Mouse (Mus musculus): ENCODE results near the gene Syde2. TPM values are rescaled to one million over a fixed set of nuclear protein-coding genes. Genes with fewer than 3 reads are reported as not detected.

Gene Syde2
- polyA plus RNA-seq, 1 experiment: 3.5 TPM

- 11% methylated on average over 11 of the region's 11 CpGs for WGBS
- no peaks in the 10 kb centered on the region for H3K36me3 ChIP-seq (ENCODE audit: control insufficient read depth, insufficient read depth, low read length)
- H3K4me1 ChIP-seq (replicated peaks; ENCODE audit: control insufficient read depth, insufficient read depth, low read length): peaks cover 26% of the 10 kb centered on the region
Observed at GRCm38 (mm10) chr3:146044977-146045376, 57.3 kb downstream of the Syde2 start.

GRCm38 (mm10) chr3:146046076-146046475 lies 58.4 kb downstream of the Syde2 start:
- Histone ChIP-seq H3K4me1 (replicated peaks; ENCODE audit: control insufficient read depth, insufficient read depth, low read length) (peaks cover 26% of the 10 kb centered on the region), H3K27ac (ENCODE audit: control insufficient read depth, insufficient read depth, low read length) (no peak overlapping the region), H3K27me3 (ENCODE audit: control insufficient read depth, insufficient read depth, low read length) (no peaks in the 10 kb centered on the region), H3K4me3 (ENCODE audit: control insufficient read depth, insufficient read depth, low read length) (no peak overlapping the region), H3K36me3 (ENCODE audit: control insufficient read depth, insufficient read depth, low read length) (no peaks in the 10 kb centered on the region)
- 90% methylated on average over 11 of the region's 11 CpGs for WGBS
- TF ChIP-seq POLR2A (IDR thresholded peaks at IDR 0.05; ENCODE audit: control insufficient read depth, extremely low read depth, insufficient read depth, low read length, poor library complexity) (no peak), CTCF (IDR thresholded peaks at IDR 0.05; ENCODE audit: borderline replicate concordance, control insufficient read depth, extremely low read depth, insufficient read depth, low read length, poor library complexity) (no peak)
- no peak for DNase-seq

More at GRCm38 (mm10) chr3:146044977-146045376, 57.3 kb downstream of the Syde2 start:
- no peaks in the 10 kb centered on the region for H3K27me3 ChIP-seq (ENCODE audit: control insufficient read depth, insufficient read depth, low read length)
- no peak for DNase-seq
- no peak overlapping the region for H3K4me3 ChIP-seq (ENCODE audit: control insufficient read depth, insufficient read depth, low read length)
- TF ChIP-seq POLR2A (IDR thresholded peaks at IDR 0.05; ENCODE audit: control insufficient read depth, extremely low read depth, insufficient read depth, low read length, poor library complexity): no peak
- no peak for TF ChIP-seq CTCF (IDR thresholded peaks at IDR 0.05; ENCODE audit: borderline replicate concordance, control insufficient read depth, extremely low read depth, insufficient read depth, low read length, poor library complexity)
- no peak overlapping the region for H3K27ac ChIP-seq (ENCODE audit: control insufficient read depth, insufficient read depth, low read length)

- H3K27me3 ChIP-seq (ENCODE audit: control insufficient read depth, insufficient read depth, low read length): no peaks in the 10 kb centered on the region
- H3K36me3 ChIP-seq (ENCODE audit: control insufficient read depth, insufficient read depth, low read length): no peaks in the 10 kb centered on the region
- no peak for DNase-seq
- H3K4me3 ChIP-seq (ENCODE audit: control insufficient read depth, insufficient read depth, low read length): no peak overlapping the region
- no peak overlapping the region for H3K27ac ChIP-seq (ENCODE audit: control insufficient read depth, insufficient read depth, low read length)
- WGBS: 23% methylated on average over 15 of the region's 15 CpGs
- peaks cover 30% of the 10 kb centered on the region for H3K4me1 ChIP-seq (replicated peaks; ENCODE audit: control insufficient read depth, insufficient read depth, low read length)
- TF ChIP-seq POLR2A (IDR thresholded peaks at IDR 0.05; ENCODE audit: control insufficient read depth, extremely low read depth, insufficient read depth, low read length, poor library complexity): no peak
- no peak for TF ChIP-seq CTCF (IDR thresholded peaks at IDR 0.05; ENCODE audit: borderline replicate concordance, control insufficient read depth, extremely low read depth, insufficient read depth, low read length, poor library complexity)
Observed at GRCm38 (mm10) chr3:146047704-146048207, 60.1 kb downstream of the Syde2 start.

- no peak overlapping the region for H3K27ac ChIP-seq (ENCODE audit: control insufficient read depth, insufficient read depth, low read length)
Observed at GRCm38 (mm10) chr3:146049951-146050350, 62.3 kb downstream of the Syde2 start.

GRCm38 (mm10) chr3:146051277-146052007 lies 63.8 kb downstream of the Syde2 start:
- Histone ChIP-seq H3K4me3 (ENCODE audit: control insufficient read depth, insufficient read depth, low read length) (no peak overlapping the region), H3K27me3 (ENCODE audit: control insufficient read depth, insufficient read depth, low read length) (no peaks in the 10 kb centered on the region), H3K36me3 (ENCODE audit: control insufficient read depth, insufficient read depth, low read length) (no peaks in the 10 kb centered on the region), H3K27ac (ENCODE audit: control insufficient read depth, insufficient read depth, low read length) (no peak overlapping the region), H3K4me1 (replicated peaks; ENCODE audit: control insufficient read depth, insufficient read depth, low read length) (peaks cover 18% of the 10 kb centered on the region)
- DNase-seq: no peak
- 74% methylated on average over 11 of the region's 11 CpGs for WGBS
- TF ChIP-seq CTCF (IDR thresholded peaks at IDR 0.05; ENCODE audit: borderline replicate concordance, control insufficient read depth, extremely low read depth, insufficient read depth, low read length, poor library complexity): no peak

More at GRCm38 (mm10) chr3:146049951-146050350, 62.3 kb downstream of the Syde2 start:
- DNase-seq: no peak
- peaks cover 25% of the 10 kb centered on the region for H3K4me1 ChIP-seq (replicated peaks; ENCODE audit: control insufficient read depth, insufficient read depth, low read length)
- TF ChIP-seq POLR2A (IDR thresholded peaks at IDR 0.05; ENCODE audit: control insufficient read depth, extremely low read depth, insufficient read depth, low read length, poor library complexity): no peak
- TF ChIP-seq CTCF (IDR thresholded peaks at IDR 0.05; ENCODE audit: borderline replicate concordance, control insufficient read depth, extremely low read depth, insufficient read depth, low read length, poor library complexity): no peak
- H3K4me3 ChIP-seq (ENCODE audit: control insufficient read depth, insufficient read depth, low read length): no peak overlapping the region
- H3K36me3 ChIP-seq (ENCODE audit: control insufficient read depth, insufficient read depth, low read length): no peaks in the 10 kb centered on the region
- WGBS: 91% methylated on average over 5 of the region's 5 CpGs
- no peaks in the 10 kb centered on the region for H3K27me3 ChIP-seq (ENCODE audit: control insufficient read depth, insufficient read depth, low read length)

GRCm38 (mm10) chr3:146053082-146053814 lies 65.6 kb downstream of the Syde2 start:
- H3K27ac ChIP-seq (ENCODE audit: control insufficient read depth, insufficient read depth, low read length): no peak overlapping the region
- no peak overlapping the region for H3K4me3 ChIP-seq (ENCODE audit: control insufficient read depth, insufficient read depth, low read length)
- TF ChIP-seq POLR2A (IDR thresholded peaks at IDR 0.05; ENCODE audit: control insufficient read depth, extremely low read depth, insufficient read depth, low read length, poor library complexity) (no peak), CTCF (IDR thresholded peaks at IDR 0.05; ENCODE audit: borderline replicate concordance, control insufficient read depth, extremely low read depth, insufficient read depth, low read length, poor library complexity) (no peak)
- 79% methylated on average over 6 of the region's 6 CpGs for WGBS
- no peaks in the 10 kb centered on the region for H3K36me3 ChIP-seq (ENCODE audit: control insufficient read depth, insufficient read depth, low read length)
- no peak for DNase-seq
- no peaks in the 10 kb centered on the region for H3K27me3 ChIP-seq (ENCODE audit: control insufficient read depth, insufficient read depth, low read length)
- H3K4me1 ChIP-seq (replicated peaks; ENCODE audit: control insufficient read depth, insufficient read depth, low read length): peaks cover 11% of the 10 kb centered on the region
